Mouse (Mus musculus) erythroid progenitor cell, adult 5-6 weeks (primary cell): ENCODE measurements around the gene Hoxc8. TPM values are rescaled to one million over a fixed set of nuclear protein-coding genes. Genes with fewer than 3 reads are reported as not detected.

Experiments
- total RNA-seq, 2 experiments: library from RNA; stranded (forward) in 1 of 2; stranded (reverse) in 1 of 2; fragments of 150-400 nt in 1 of 2; fragments of 186-747, 209-891 nt in 1 of 2; gene quantifications; 2 replicates each; pipeline versions ENCODE4 v1.2.3 to v1.2.4; 2015 to 2017; ENCODE audit warnings: low replicate concordance in 2 of 2

The Hoxc8 gene
- total RNA-seq, 2 experiments from 2014 or later = not detected

Other genes with a start within 250 kb of the Hoxc8 start
- gene Hoxc13, start 69.5 kb upstream of the Hoxc8 start, total RNA-seq (2015; ENCODE audit: low replicate concordance) = not detected in 2 replicates
- gene Hoxc13, start 69.5 kb upstream of the Hoxc8 start, total RNA-seq (2017; ENCODE audit: low replicate concordance) = not detected in 2 replicates
- not detected in 2 replicates for gene Hoxc12, start 53.9 kb upstream of the Hoxc8 start, total RNA-seq (2015; ENCODE audit: low replicate concordance)
- not detected in 2 replicates for gene Hoxc12, start 53.9 kb upstream of the Hoxc8 start, total RNA-seq (2017; ENCODE audit: low replicate concordance)
- not detected in 2 replicates for gene Hoxc11, start 36.2 kb upstream of the Hoxc8 start, total RNA-seq (2015; ENCODE audit: low replicate concordance)
- not detected in 2 replicates for gene Hoxc11, start 36.2 kb upstream of the Hoxc8 start, total RNA-seq (2017; ENCODE audit: low replicate concordance)
- not detected in 2 replicates for gene Hoxc10, start 23.8 kb upstream of the Hoxc8 start, total RNA-seq (2015; ENCODE audit: low replicate concordance)
- gene Hoxc10, start 23.8 kb upstream of the Hoxc8 start, total RNA-seq (2017; ENCODE audit: low replicate concordance) = not detected in 2 replicates
- not detected in 2 replicates for gene Hoxc5, start 23.2 kb upstream of the Hoxc8 start, total RNA-seq (2015; ENCODE audit: low replicate concordance)
- not detected in 2 replicates for gene Hoxc5, start 23.2 kb upstream of the Hoxc8 start, total RNA-seq (2017; ENCODE audit: low replicate concordance)
- not detected in 2 replicates for gene Hoxc9, start 14.2 kb upstream of the Hoxc8 start, total RNA-seq (2015; ENCODE audit: low replicate concordance)
- gene Hoxc9, start 14.2 kb upstream of the Hoxc8 start, total RNA-seq (2017; ENCODE audit: low replicate concordance) = not detected in 2 replicates
- gene Hoxc6, start 7.7 kb downstream of the Hoxc8 start, total RNA-seq (2015; ENCODE audit: low replicate concordance) = 1.1 TPM in 1 of 2 replicates, not detected in the other
- not detected in 2 replicates for gene Hoxc6, start 7.7 kb downstream of the Hoxc8 start, total RNA-seq (2017; ENCODE audit: low replicate concordance)
- gene Hoxc4, start 28.3 kb downstream of the Hoxc8 start, total RNA-seq (2015; ENCODE audit: low replicate concordance) = not detected in 2 replicates
- not detected in 2 replicates for gene Hoxc4, start 28.3 kb downstream of the Hoxc8 start, total RNA-seq (2017; ENCODE audit: low replicate concordance)
- gene Smug1, start 176.5 kb downstream of the Hoxc8 start, total RNA-seq (2015; ENCODE audit: low replicate concordance) = 3.6 TPM in 1 of 2 replicates, not detected in the other
- gene Smug1, start 176.5 kb downstream of the Hoxc8 start, total RNA-seq (2017; ENCODE audit: low replicate concordance) = 0.26 and 0.91 TPM in 2 replicates
- 181 and 243 TPM in 2 replicates for gene Cbx5, start 249.2 kb downstream of the Hoxc8 start, total RNA-seq (2015; ENCODE audit: low replicate concordance)
- gene Cbx5, start 249.2 kb downstream of the Hoxc8 start, total RNA-seq (2017; ENCODE audit: low replicate concordance) = 214 and 236 TPM in 2 replicates
- 198 and 238 TPM in 2 replicates for gene Hnrnpa1, start 249.8 kb downstream of the Hoxc8 start, total RNA-seq (2015; ENCODE audit: low replicate concordance)
- gene Hnrnpa1, start 249.8 kb downstream of the Hoxc8 start, total RNA-seq (2017; ENCODE audit: low replicate concordance) = 338 and 377 TPM in 2 replicates